Mouse (Mus musculus) 3T3-L1 (cell line): ENCODE data around the gene Slc25a44.

Experiments used
- DNase-seq: peaks from one replicate; pipeline ENCODE4 v3.0.0-alpha.2; 2015; ENCODE audit warnings: low read depth, low spot score

The Slc25a44 gene

GRCm38 (mm10) chr3:88450379-88451131, 25.6 kb upstream of the Slc25a44 start:
- no peak for DNase-seq

- no peak for DNase-seq
These were observed 24.6 kb upstream of the Slc25a44 start for GRCm38 (mm10) chr3:88449395-88450023.

GRCm38 (mm10) chr3:88448443-88448842, 23.5 kb upstream of the Slc25a44 start:
- DNase-seq, result no peak

GRCm38 (mm10) chr3:88447676-88448183, 22.8 kb upstream of the Slc25a44 start:
- no peak for DNase-seq

GRCm38 (mm10) chr3:88446471-88447123, 21.7 kb upstream of the Slc25a44 start:
- peak; percentile 66 for DNase-seq

- peak; percentile 26 for DNase-seq
These were observed 17.9 kb upstream of the Slc25a44 start for GRCm38 (mm10) chr3:88442888-88443287.

GRCm38 (mm10) chr3:88442488-88442887, 17.5 kb upstream of the Slc25a44 start:
- no peak for DNase-seq

- peak; percentile 67 for DNase-seq
These were observed 15.8 kb upstream of the Slc25a44 start for GRCm38 (mm10) chr3:88440500-88441381.

GRCm38 (mm10) chr3:88439582-88439981, 14.6 kb upstream of the Slc25a44 start:
- no peak for DNase-seq

GRCm38 (mm10) chr3:88437454-88437853, 12.5 kb upstream of the Slc25a44 start:
- no peak for DNase-seq

GRCm38 (mm10) chr3:88436395-88437201, 11.7 kb upstream of the Slc25a44 start:
- DNase-seq, result no peak

- no peak for DNase-seq
These were observed 10.6 kb upstream of the Slc25a44 start for GRCm38 (mm10) chr3:88435515-88435914.

GRCm38 (mm10) chr3:88428639-88429038, 3.7 kb upstream of the Slc25a44 start:
- peak; percentile 40 for DNase-seq

GRCm38 (mm10) chr3:88427342-88427905, 2.5 kb upstream of the Slc25a44 start:
- DNase-seq, result no peak

- no peak for DNase-seq
These were observed 925 bp upstream of the Slc25a44 start for GRCm38 (mm10) chr3:88425708-88426420.

GRCm38 (mm10) chr3:88425330-88425689, 371 bp upstream of the Slc25a44 start:
- DNase-seq, result no peak

- DNase-seq, result peak; percentile 18
These were observed 2.8 kb downstream of the Slc25a44 start for GRCm38 (mm10) chr3:88422020-88422720.

- DNase-seq, result no peak
These were observed 4.2 kb downstream of the Slc25a44 start for GRCm38 (mm10) chr3:88420771-88421170.

- no peak for DNase-seq
These were observed 6.9 kb downstream of the Slc25a44 start for GRCm38 (mm10) chr3:88418016-88418415.
